Mouse (Mus musculus) ES-Bruce4 (cell line): ENCODE data around the gene Olfr573-ps1.

Experiments
- CTCF ChIP-seq: IDR thresholded peaks from one replicate; pipeline ENCODE4 v1.8.1; 2011; ENCODE audit warnings: low read depth, low read length
- POLR2A ChIP-seq: IDR thresholded peaks from one replicate; pipeline ENCODE4 v1.8.1; 2011; ENCODE audit warnings: low read length; ENCODE audit not compliant: insufficient read depth

DNA sequence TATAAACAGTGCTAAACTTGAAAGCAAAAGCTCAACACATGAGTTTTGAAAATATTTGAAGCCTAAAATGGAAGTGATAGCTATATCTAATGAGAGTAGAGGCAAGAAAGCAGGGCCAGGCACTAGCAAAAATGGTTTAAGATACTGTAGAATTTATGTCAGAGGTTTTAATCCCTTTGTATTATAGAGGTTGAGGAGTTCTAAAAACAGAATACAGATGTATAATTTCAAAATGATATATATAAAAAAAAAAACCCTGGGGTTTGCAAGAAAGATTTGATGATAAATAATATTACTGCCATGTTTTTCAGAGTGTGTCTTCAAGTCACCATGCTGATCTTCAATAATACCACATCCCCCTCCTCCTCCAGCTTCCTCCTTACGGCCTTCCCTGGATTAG is 5.8 kb upstream of the Olfr573-ps1 start, which contains the start of gene Olfr574:
- TF ChIP-seq CTCF = no peak
- TF ChIP-seq POLR2A = no peak
